Mouse (Mus musculus) embryo, embryonic 9.5 days (tissue): ENCODE data around the gene Cul7.
A peak's percentile ranks its signal among the peaks of the same experiment; 100 is the strongest.

Source experiments
- DNase-seq: peaks from one replicate; pipeline ENCODE4 v3.0.0-alpha.2; 2017; ENCODE audit errors: extremely low spot score

Cul7 gene

GRCm38 (mm10) chr17:46673850-46674529, 23.9 kb downstream of the Cul7 start, which contains the start of gene Rrp36:
Gene Rrp36 (minus strand): TSS chr17:46674352.
- peak; percentile 91 for DNase-seq

- no peak for DNase-seq
These were observed 24.6 kb downstream of the Cul7 start for GRCm38 (mm10) chr17:46674530-46675283.

- DNase-seq = no peak
These were observed 28.3 kb downstream of the Cul7 start, which contains the start of gene Mea1 for GRCm38 (mm10) chr17:46678416-46678815. Gene Mea1 (plus strand): TSS chr17:46678793.

- DNase-seq = no peak
These were observed 28.8 kb downstream of the Cul7 start for GRCm38 (mm10) chr17:46678911-46679310.

- no peak for DNase-seq
These were observed 30.0 kb downstream of the Cul7 start for GRCm38 (mm10) chr17:46679843-46680759.

GRCm38 (mm10) chr17:46680760-46681373, 30.7 kb downstream of the Cul7 start, which contains the start of gene Klhdc3:
Gene Klhdc3 (minus strand): TSS chr17:46680914.
- peak; percentile 100 for DNase-seq

GRCm38 (mm10) chr17:46681466-46682118, 31.5 kb downstream of the Cul7 start:
- peak; percentile 15 for DNase-seq

GRCm38 (mm10) chr17:46682654-46683389, 32.7 kb downstream of the Cul7 start:
- DNase-seq = no peak

- no peak for DNase-seq
These were observed 35.8 kb downstream of the Cul7 start for GRCm38 (mm10) chr17:46685913-46686312.

GRCm38 (mm10) chr17:46690665-46691064, 40.5 kb downstream of the Cul7 start:
- no peak for DNase-seq

- DNase-seq = no peak
These were observed 41.3 kb downstream of the Cul7 start for GRCm38 (mm10) chr17:46691390-46691789.

GRCm38 (mm10) chr17:46694517-46695063, 44.5 kb downstream of the Cul7 start:
- DNase-seq = no peak

- DNase-seq = no peak
These were observed 48.4 kb downstream of the Cul7 start for GRCm38 (mm10) chr17:46698515-46698914.

- no peak for DNase-seq
These were observed 49.1 kb downstream of the Cul7 start for GRCm38 (mm10) chr17:46699245-46699644.

- no peak for DNase-seq
These were observed 49.8 kb downstream of the Cul7 start for GRCm38 (mm10) chr17:46699912-46700311.

GRCm38 (mm10) chr17:46701489-46701888, 51.4 kb downstream of the Cul7 start:
- no peak for DNase-seq

GRCm38 (mm10) chr17:46702100-46702499, 52.0 kb downstream of the Cul7 start:
- no peak for DNase-seq

GRCm38 (mm10) chr17:46702506-46702905, 52.4 kb downstream of the Cul7 start:
- DNase-seq = no peak

GRCm38 (mm10) chr17:46703971-46704886, 54.1 kb downstream of the Cul7 start:
- DNase-seq = no peak
